In the genomic region with DNA sequence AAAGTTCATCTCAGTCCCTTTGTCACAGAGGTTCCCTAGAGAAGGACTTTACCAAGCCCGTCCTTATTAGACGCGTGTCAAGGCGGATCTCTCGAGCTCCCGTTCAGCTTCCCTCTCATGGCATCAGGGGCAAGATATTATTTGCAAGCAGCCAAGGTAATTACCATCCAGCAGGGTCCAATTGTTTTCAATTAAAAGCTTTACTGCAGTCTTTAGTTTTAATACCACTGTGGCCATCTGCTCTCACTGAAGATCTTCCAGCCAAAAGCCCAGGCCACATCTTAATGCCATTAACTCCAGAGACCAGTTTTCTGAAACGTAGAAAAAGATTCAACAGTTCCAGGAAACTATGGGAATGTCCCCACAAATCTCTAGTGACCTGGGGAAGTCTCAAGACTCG, we compare ENCODE assay signal across 22 mouse cellular contexts.
"Had no signal": no experiment of that assay in that cellular context is flagged by ENCODE, and none has a peak within 500 bp of the region (broad histone marks: within the 10 kb centered on the region; RNA-seq: fewer than 3 reads in every experiment).

No protein-coding gene starts in this region.

- H3K27ac ChIP-seq: kidney, postnatal 0 days; layer of hippocampus, adult 2 months; limb, embryonic 10.5 days; limb, embryonic 13.5 days; liver, embryonic 12.5 days; liver, embryonic 15.5 days; lung, embryonic 15.5 days; midbrain, embryonic 12.5 days had no signal

- H3K4me2 ChIP-seq: limb, embryonic 13.5 days; liver, embryonic 12.5 days; liver, embryonic 15.5 days; lung, embryonic 15.5 days; midbrain, embryonic 12.5 days had no signal

- DNase-seq: kidney, adult 18-20 months; kidney, adult 9 months; kidney, postnatal 25 days; layer of hippocampus, adult 9-11 months; liver; lung, adult 18-20 months; lung, postnatal 10 days; lung, postnatal 36 days; right cerebral cortex, postnatal 25 days; spleen, adult 18-20 months; thymus, adult 18-20 months; thymus, postnatal 36 days had no signal

- H3K4me1 ChIP-seq: limb, embryonic 13.5 days; liver, embryonic 12.5 days; liver, embryonic 15.5 days; lung, embryonic 15.5 days; megakaryocyte, embryonic 14.5 days; midbrain, embryonic 12.5 days had no signal

- H3K27me3 ChIP-seq: liver, embryonic 12.5 days; liver, embryonic 15.5 days; lung, embryonic 15.5 days; midbrain, embryonic 12.5 days had no signal

- ATAC-seq: liver, embryonic 12.5 days; midbrain, embryonic 16.5 days had no signal

- H3K9ac ChIP-seq: limb, embryonic 13.5 days; liver, embryonic 12.5 days; liver, embryonic 15.5 days; lung, embryonic 15.5 days; midbrain, embryonic 12.5 days had no signal

- H3K4me3 ChIP-seq: layer of hippocampus, adult 2 months; limb, embryonic 10.5 days; limb, embryonic 13.5 days; liver, embryonic 12.5 days; liver, embryonic 15.5 days; lung, embryonic 15.5 days; megakaryocyte, embryonic 14.5 days; midbrain, embryonic 12.5 days had no signal

- H3K36me3 ChIP-seq: limb, embryonic 10.5 days; limb, embryonic 13.5 days; liver, embryonic 12.5 days; liver, embryonic 15.5 days; lung, embryonic 15.5 days; midbrain, embryonic 12.5 days had no signal

- H3K9me3 ChIP-seq: limb, embryonic 10.5 days; limb, embryonic 13.5 days; liver, embryonic 12.5 days; liver, embryonic 15.5 days; lung, embryonic 15.5 days; midbrain, embryonic 12.5 days had no signal
